Mouse (Mus musculus): Measurements from ENCODE around the gene Taok1. TPM values are rescaled to one million over a fixed set of nuclear protein-coding genes. Genes with fewer than 3 reads are reported as not detected.
"Not testable (repeated sequence)": the region's sequence is repeated elsewhere in the genome, so short reads cannot be mapped to it uniquely, and the experiment has no call there.

Gene Taok1
- 14.3 and 15.2 TPM in 2 replicates for polyA plus RNA-seq (2015; fragmentation: Nextera tagmentation; extraction: Ambion mirVana)

DNA sequence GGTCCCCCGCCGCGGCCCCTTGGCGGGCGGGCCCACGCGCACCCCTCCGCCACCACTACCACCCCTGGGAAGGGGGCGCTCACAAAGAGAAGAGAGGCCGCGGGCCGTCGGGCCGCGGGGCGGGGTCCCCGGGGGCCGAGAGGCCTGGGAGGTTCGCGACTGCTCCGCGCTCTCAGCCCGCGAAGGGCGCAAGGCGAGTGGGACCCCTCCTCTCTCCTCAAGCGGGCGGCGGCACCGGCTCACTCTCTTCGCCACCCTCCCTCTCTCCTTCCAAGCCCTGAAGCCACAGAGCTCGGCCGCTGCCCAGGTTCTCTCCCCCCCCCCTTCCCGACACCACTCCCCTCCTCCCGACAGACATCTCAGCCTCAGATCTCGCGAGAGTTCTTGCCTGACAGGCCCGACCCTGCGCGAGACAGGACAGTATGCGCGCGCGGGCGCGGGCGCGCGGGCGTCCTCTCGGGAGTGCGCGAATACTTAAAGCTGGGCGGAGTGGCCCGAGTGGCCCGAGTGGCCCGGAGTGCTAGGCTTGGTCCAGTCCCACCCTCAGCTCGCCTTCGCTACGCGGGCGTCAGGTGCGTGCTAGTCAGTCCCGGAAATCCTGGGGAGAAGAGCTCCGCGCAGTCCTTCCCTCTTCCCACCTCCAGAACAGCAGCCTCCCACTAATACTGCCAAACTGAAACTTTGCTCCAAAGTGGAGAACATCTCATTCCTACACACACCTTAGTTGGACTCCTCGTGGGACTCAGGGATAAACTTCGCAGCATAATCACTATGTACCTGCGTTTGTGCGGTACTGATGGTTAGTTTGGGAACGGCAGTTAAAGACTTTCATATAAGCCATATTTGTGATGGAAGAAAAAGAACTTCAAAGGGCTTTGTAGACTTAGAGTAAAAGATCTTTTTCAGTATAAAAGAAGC, at the start of gene Taok1:
Gene Taok1, minus strand, starts transcription at position 278 of the 918 bp plus-strand sequence.
- under 1% methylated on average over 50 of the region's 71 CpGs for WGBS
- Histone ChIP-seq H3K9me3 (no peaks in the 10 kb centered on the region), H3K27ac (peak within 1 kb of the TSS; percentile 97), H3K27me3 (no peaks in the 10 kb centered on the region), H3K9ac (peak within 1 kb of the TSS; percentile 99), H3K36me3 (peaks cover 7% of the 10 kb centered on the region; the same call in 1 of the 2 replicates), H3K4me1 (peaks cover 14% of the 10 kb centered on the region), H3K4me3 (peak within 1 kb of the TSS; percentile 98), H3K4me2 (peak within 1 kb of the TSS; percentile 81)
- ATAC-seq (ENCODE audit: insufficient number of reproducible peaks, insufficient read depth, low FRiP score, low TSS enrichment, low read depth): peak; percentile 87

DNA sequence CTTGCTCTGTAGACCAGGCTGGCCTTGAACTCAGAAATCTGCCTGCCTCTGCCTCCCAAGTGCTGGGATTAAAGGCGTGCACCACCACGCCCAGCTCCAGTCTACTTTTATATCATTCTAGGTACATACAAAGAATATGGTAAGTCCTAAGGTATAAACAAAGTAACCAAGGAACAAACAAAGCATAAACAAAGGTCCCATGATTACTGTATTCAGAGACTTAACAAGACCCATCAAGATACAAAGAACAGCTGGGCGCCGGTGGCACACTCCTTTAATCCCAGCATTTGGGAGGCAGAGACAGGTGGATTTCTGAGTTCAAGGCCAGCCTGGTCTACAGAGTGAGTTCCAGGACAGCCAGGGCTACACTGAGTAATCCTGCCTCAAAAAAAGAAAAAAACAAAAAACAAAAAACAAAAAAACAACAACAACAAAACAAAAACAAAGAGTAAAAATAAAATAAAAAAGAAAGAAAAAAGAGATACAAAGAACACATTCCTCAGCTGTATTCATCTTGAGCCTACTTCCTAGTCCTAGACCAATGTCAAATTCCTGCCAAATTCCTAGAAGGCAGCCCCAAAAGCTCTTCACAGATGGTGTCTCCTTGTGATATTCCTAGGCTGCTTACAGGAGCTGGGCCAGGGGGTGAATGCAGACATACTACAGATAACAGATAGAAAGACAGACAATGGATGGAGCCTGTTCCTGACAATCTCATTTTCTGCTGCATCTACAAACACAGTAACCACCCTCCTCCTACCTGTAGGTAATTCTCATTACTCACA, 46.0 kb upstream of the Taok1 start:
- ATAC-seq (ENCODE audit: insufficient number of reproducible peaks, insufficient read depth, low FRiP score, low TSS enrichment, low read depth); H3K9me3 ChIP-seq; H3K4me2 ChIP-seq; H3K27ac ChIP-seq; H3K4me3 ChIP-seq; H3K9ac ChIP-seq; H3K4me1 ChIP-seq; H3K36me3 ChIP-seq; H3K27me3 ChIP-seq: not testable (repeated sequence)
- 93% methylated on average over 4 of the region's 4 CpGs for WGBS

GRCm38 (mm10) chr11:77652484-77652883, 44.9 kb upstream of the Taok1 start:
- WGBS: 61% methylated on average over 6 of the region's 6 CpGs
- no peaks in the 10 kb centered on the region for H3K36me3 ChIP-seq
- H3K9ac ChIP-seq: no peak overlapping the region
- no peak overlapping the region for H3K27ac ChIP-seq
- H3K4me1 ChIP-seq: no peaks in the 10 kb centered on the region
- H3K9me3 ChIP-seq: no peaks in the 10 kb centered on the region
- no peak for ATAC-seq (ENCODE audit: insufficient number of reproducible peaks, insufficient read depth, low FRiP score, low TSS enrichment, low read depth)
- H3K4me3 ChIP-seq: no peak overlapping the region
- H3K4me2 ChIP-seq: no peak overlapping the region
- H3K27me3 ChIP-seq: no peaks in the 10 kb centered on the region

DNA sequence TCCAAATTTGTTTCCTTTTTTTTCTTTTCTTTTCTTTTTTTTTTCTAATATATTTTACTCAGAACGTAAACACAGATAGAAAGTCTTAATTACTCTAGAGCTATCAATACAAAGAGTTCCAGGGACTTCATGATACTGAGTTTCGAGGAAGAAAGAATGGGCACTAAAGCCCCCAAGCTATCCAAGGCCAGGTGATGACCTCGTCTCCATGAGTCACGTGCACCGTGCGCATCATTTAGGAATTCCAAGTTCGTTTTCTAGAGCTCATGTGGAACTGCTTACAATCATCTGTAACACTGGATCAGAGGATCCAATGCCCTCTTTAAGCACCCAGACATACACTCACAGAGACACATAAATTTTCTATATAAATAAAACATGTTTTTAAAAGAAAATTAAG, 41.3 kb upstream of the Taok1 start:
- Histone ChIP-seq H3K4me2 (no peak overlapping the region), H3K9ac (no peak overlapping the region), H3K4me3 (no peak overlapping the region), H3K4me1 (no peaks in the 10 kb centered on the region), H3K27ac (no peak overlapping the region), H3K9me3 (no peaks in the 10 kb centered on the region), H3K27me3 (no peaks in the 10 kb centered on the region), H3K36me3 (no peaks in the 10 kb centered on the region)
- WGBS: 56% methylated on average over 7 of the region's 7 CpGs
- no peak for ATAC-seq (ENCODE audit: insufficient number of reproducible peaks, insufficient read depth, low FRiP score, low TSS enrichment, low read depth)

DNA sequence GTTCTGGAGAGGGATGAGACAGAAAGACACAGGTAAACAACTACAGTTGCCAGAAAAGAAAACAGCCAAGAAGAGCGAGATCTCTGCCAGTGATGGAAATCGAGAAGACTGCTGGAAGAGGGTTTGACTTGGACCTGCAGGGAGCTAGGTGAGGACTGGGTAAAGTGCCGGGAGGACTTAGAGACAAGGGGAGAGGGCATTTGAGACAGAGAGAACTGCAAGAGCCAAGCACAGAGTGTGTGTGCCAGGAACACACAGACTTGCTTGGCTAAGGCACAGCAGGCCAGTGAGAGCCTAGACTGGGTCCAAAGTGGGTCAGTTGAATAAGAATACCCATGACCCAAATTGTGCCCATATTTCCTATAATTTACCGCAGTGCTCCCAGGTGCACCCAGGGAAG, 37.9 kb upstream of the Taok1 start:
- no peak for ATAC-seq (ENCODE audit: insufficient number of reproducible peaks, insufficient read depth, low FRiP score, low TSS enrichment, low read depth)
- no peak overlapping the region for H3K27ac ChIP-seq
- WGBS: 83% methylated on average over 4 of the region's 4 CpGs
- H3K9me3 ChIP-seq: no peaks in the 10 kb centered on the region
- no peaks in the 10 kb centered on the region for H3K36me3 ChIP-seq
- no peak overlapping the region for H3K9ac ChIP-seq
- H3K4me3 ChIP-seq: no peak overlapping the region
- H3K4me2 ChIP-seq: no peak overlapping the region
- H3K27me3 ChIP-seq: no peaks in the 10 kb centered on the region
- H3K4me1 ChIP-seq: no peaks in the 10 kb centered on the region

DNA sequence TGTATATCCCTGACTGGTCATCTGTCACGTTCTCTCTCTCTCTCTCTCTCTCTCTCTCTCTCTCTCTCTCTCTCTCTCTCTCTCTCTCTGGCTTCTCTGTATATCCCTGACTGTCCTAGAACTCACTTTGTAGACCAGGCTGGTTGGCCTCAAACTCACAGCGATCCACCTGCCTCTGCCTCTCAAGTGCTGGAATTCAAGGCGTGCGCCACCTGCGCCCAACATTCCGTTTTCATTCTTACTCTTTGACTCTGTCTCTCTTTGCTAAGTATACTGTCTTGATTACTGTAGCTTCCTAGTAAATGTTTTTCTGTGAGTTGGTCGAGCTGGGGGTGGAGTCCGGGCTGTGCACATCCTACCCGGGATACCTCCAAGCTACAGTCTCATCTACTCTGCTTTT, 33.8 kb upstream of the Taok1 start:
- ATAC-seq (ENCODE audit: insufficient number of reproducible peaks, insufficient read depth, low FRiP score, low TSS enrichment, low read depth): no peak
- Histone ChIP-seq H3K27me3 (no peaks in the 10 kb centered on the region), H3K9ac (no peak overlapping the region), H3K4me3 (no peak overlapping the region), H3K4me1 (no peaks in the 10 kb centered on the region), H3K9me3 (no peaks in the 10 kb centered on the region), H3K27ac (no peak overlapping the region), H3K4me2 (no peak overlapping the region), H3K36me3 (no peaks in the 10 kb centered on the region)
- WGBS: 71% methylated on average over 9 of the region's 9 CpGs

DNA sequence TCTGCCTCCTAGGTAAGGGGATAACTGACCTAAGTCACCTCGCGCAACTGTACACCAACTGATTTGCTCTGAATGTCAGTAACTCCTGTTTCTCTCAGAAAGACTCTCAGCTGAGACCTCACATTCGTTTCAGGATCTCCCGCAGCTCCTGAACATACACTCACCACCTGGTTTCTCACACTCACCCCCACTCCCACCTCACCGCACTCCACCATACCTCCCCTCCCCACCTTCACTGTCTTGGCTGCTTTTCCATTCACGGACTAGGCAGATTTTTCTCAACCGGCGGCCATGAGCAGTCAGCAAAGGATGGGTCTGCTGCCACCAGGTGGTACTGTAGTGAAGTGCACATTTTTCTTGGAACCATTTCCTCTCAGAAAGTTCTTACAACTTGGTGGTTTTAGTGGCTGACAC, 22.6 kb upstream of the Taok1 start:
- no peak for ATAC-seq (ENCODE audit: insufficient number of reproducible peaks, insufficient read depth, low FRiP score, low TSS enrichment, low read depth)
- H3K9ac ChIP-seq: peak overlapping the region; percentile 61

DNA sequence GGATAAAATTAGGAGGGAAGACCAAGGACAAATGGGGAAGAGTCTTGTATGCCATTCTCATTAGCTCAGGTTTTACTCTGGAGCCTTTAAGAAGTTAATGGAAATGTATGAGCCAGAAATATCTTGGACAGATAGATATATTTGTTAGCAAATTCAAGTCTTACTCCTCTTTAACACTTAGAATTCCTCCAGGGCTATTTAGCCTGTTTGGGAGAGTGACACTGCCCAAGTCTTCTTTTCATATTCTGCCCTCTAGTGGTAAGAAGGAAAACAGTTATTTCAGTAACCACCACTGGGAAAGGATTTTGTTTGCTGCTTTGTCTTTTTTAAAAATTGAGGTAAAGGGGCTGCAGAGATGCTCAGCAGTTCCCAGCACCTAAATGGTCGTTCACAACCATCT, 21.9 kb upstream of the Taok1 start:
- no peak overlapping the region for H3K4me3 ChIP-seq
- no peaks in the 10 kb centered on the region for H3K9me3 ChIP-seq
- 3% methylated on average over 1 of the region's 1 CpGs for WGBS
- no peak for ATAC-seq (ENCODE audit: insufficient number of reproducible peaks, insufficient read depth, low FRiP score, low TSS enrichment, low read depth)
- H3K9ac ChIP-seq: no peak overlapping the region
- peaks cover 5% of the 10 kb centered on the region; the same call in 1 of the 2 replicates for H3K27me3 ChIP-seq
- H3K4me2 ChIP-seq: no peak overlapping the region
- H3K27ac ChIP-seq: no peak overlapping the region
- no peaks in the 10 kb centered on the region for H3K36me3 ChIP-seq
- H3K4me1 ChIP-seq: peaks cover 11% of the 10 kb centered on the region

More for the DNA sequence above, 22.6 kb upstream of the Taok1 start:
- WGBS: 9% methylated on average over 8 of the region's 8 CpGs
- peaks cover 3% of the 10 kb centered on the region; the same call in 1 of the 2 replicates for H3K4me1 ChIP-seq
- peaks cover 5% of the 10 kb centered on the region; the same call in 1 of the 2 replicates for H3K27me3 ChIP-seq
- H3K4me3 ChIP-seq: peak overlapping the region; percentile 42
- H3K36me3 ChIP-seq: no peaks in the 10 kb centered on the region
- peak overlapping the region; percentile 60 for H3K4me2 ChIP-seq
- H3K9me3 ChIP-seq: no peaks in the 10 kb centered on the region
- peak overlapping the region; percentile 34; the same call in 1 of the 2 replicates for H3K27ac ChIP-seq

DNA sequence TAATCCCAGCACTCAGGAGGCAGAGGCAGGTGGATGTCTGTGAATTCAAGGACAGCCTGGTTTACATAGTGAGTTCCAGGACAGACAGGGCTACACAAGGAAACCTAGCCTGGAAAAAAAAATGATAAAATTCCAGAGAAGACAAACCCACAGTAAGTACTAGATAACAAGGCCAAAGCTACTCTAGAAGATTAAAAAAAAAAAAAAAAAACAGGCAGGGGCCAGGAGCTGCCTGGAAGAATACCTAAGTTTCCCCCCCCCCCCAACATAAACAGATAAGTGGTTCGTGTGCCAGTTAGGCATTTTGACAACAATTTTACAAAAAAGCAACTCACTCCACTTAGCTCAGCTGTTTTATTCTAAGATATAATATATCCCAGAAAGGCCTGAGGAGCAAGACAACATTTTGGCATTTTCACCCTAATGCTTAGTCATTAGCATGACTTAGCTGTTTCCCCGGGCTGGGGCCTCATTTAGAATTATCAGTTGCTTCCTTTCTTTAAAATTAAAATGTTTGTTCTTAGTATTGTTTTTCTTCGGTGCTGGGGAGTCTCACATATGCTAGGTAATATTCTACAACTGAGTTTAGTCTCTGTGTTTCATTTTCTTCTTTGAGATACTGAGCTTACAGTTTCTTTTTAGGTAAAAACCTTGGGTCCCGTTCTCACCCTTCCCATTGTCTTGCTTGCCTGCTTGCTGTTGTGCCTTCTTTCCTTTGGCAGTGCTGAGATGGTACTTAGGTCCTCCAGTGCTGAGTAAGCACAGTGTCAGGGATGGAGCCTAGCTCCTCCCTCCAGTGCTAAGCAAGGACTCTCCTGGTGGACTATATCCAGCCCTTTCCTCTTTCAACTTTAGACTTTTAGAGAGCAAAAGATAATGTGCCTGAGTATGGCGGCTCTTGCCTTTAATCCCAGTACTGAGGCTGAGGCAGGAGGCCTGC, 19.3 kb upstream of the Taok1 start:
- no peak for ATAC-seq (ENCODE audit: insufficient number of reproducible peaks, insufficient read depth, low FRiP score, low TSS enrichment, low read depth)
- Histone ChIP-seq H3K27me3 (peaks cover 5% of the 10 kb centered on the region; the same call in 1 of the 2 replicates), H3K4me1 (peaks cover 18% of the 10 kb centered on the region), H3K4me3 (no peak overlapping the region), H3K36me3 (no peaks in the 10 kb centered on the region), H3K9me3 (no peaks in the 10 kb centered on the region), H3K9ac (no peak overlapping the region), H3K27ac (no peak overlapping the region), H3K4me2 (no peak overlapping the region)
- whole genome bisulfite sequencing: 71% methylated on average over 5 of the region's 5 CpGs

- Histone ChIP-seq H3K9ac (peak overlapping the region; percentile 63), H3K4me2 (peak overlapping the region; percentile 75), H3K27me3 (peaks cover 5% of the 10 kb centered on the region; the same call in 1 of the 2 replicates), H3K36me3 (no peaks in the 10 kb centered on the region), H3K4me1 (peaks cover 18% of the 10 kb centered on the region), H3K27ac (no peak overlapping the region), H3K4me3 (peak overlapping the region; percentile 36), H3K9me3 (no peaks in the 10 kb centered on the region)
- ATAC-seq (ENCODE audit: insufficient number of reproducible peaks, insufficient read depth, low FRiP score, low TSS enrichment, low read depth): no peak
- WGBS: 12% methylated on average over 11 of the region's 11 CpGs
Observed at GRCm38 (mm10) chr11:77625061-77625855, 17.6 kb upstream of the Taok1 start.
